Mouse (Mus musculus) limb, embryonic 11.5 days (tissue): ENCODE results near the gene Rnf5. TPM values are rescaled to one million over a fixed set of nuclear protein-coding genes. Genes with fewer than 3 reads are reported as not detected.
A peak's percentile ranks its signal among the peaks of the same experiment; 100 is the strongest.

Source experiments
- ATAC-seq: fragments of 200-750 bp; cut with Nextera tagmentation; 2 replicates; pipeline ENCODE4 v1.8.0; 2017; ENCODE audit warnings: low read depth; ENCODE audit not compliant: insufficient number of reproducible peaks, low FRiP score, low TSS enrichment
- DNase-seq: peaks from one replicate; pipeline ENCODE4 v3.0.0-alpha.2; 2015; ENCODE audit warnings: low spot score
- H3K27ac ChIP-seq: fragments of 300-500 bp; sonication (generic); replicated peaks from 2 replicates; pipeline ENCODE4 v1.5.1; 2014; ENCODE audit warnings: low read depth, mild to moderate bottlenecking, low read length
- H3K27me3 ChIP-seq: fragments of 300-500 bp; sonication (generic); 2 replicates; pipeline ENCODE4 v1.6.1; 2014; ENCODE audit warnings: mild to moderate bottlenecking, low read length, mixed read lengths; ENCODE audit not compliant: control insufficient read depth, insufficient read depth
- H3K36me3 ChIP-seq: fragments of 300-500 bp; sonication (generic); 2 replicates; pipeline ENCODE4 v1.6.1; 2014; ENCODE audit warnings: mild to moderate bottlenecking, low read length, moderate library complexity, mixed read lengths; ENCODE audit not compliant: control insufficient read depth, insufficient read depth
- H3K4me1 ChIP-seq: fragments of 300-500 bp; sonication (generic); 2 replicates; pipeline ENCODE4 v1.6.1; 2014; ENCODE audit warnings: low read length, mixed read lengths; ENCODE audit not compliant: control insufficient read depth, insufficient read depth
- H3K4me2 ChIP-seq: fragments of 300-500 bp; sonication (generic); 2 replicates; pipeline ENCODE4 v1.6.1; 2014; ENCODE audit warnings: low read depth, mild to moderate bottlenecking, moderate library complexity; ENCODE audit not compliant: severe bottlenecking
- H3K4me3 ChIP-seq: fragments of 300-500 bp; sonication (generic); 2 replicates; pipeline ENCODE4 v1.5.1; 2014; ENCODE audit warnings: low read depth, low read length
- H3K9ac ChIP-seq: fragments of 300-500 bp; sonication (generic); 2 replicates; pipeline ENCODE4 v1.6.1; 2014; ENCODE audit warnings: mild to moderate bottlenecking, low read length
- H3K9me3 ChIP-seq: fragments of 300-500 bp; sonication (generic); 2 replicates; pipeline ENCODE4 v1.6.1; 2016; ENCODE audit warnings: low read length; ENCODE audit not compliant: control insufficient read depth
- WGBS: fragments of 180-500 bp; shearing (Covaris S2); extraction: QIAGEN DNeasy Blood & Tissue Kit; methylation state at CpG from one replicate; pipeline ENCODE4 v1.1.7; 2014; 5-methylcytosine and 5-hydroxymethylcytosine counted together
- polyA plus RNA-seq: library from polyadenylated mRNA; unstranded; fragments of >200 nt; fragmentation: Nextera tagmentation; extraction: Ambion mirVana; gene quantifications from 2 replicates; pipeline ENCODE4 v1.2.1, GENCODE M21; 2014

The Rnf5 gene
- polyA plus RNA-seq, 1 experiment from 2014 or later = 111 TPM

- Histone ChIP-seq H3K27ac (no peak overlapping the region), H3K9ac (no peak overlapping the region), H3K36me3 (no peaks in the 10 kb centered on the region), H3K27me3 (no peaks in the 10 kb centered on the region), H3K4me1 (no peaks in the 10 kb centered on the region), H3K9me3 (no peaks in the 10 kb centered on the region), H3K4me3 (no peak overlapping the region), H3K4me2 (no peak overlapping the region)
- WGBS = 28% methylated on average over 5 of the region's 5 CpGs
- ATAC-seq = no peak
- DNase-seq = peak; percentile 86
Measured at GRCm38 (mm10) chr17:34555483-34555882, 48.0 kb downstream of the Rnf5 start.

Other genes with a start within 250 kb of the Rnf5 start
- gene Btnl2, start 248.9 kb downstream of the Rnf5 start, polyA plus RNA-seq = not detected in 2 replicates
- gene Btnl1, start 226.6 kb downstream of the Rnf5 start, polyA plus RNA-seq = not detected in 2 replicates
- 0.70 and 0.73 TPM in 2 replicates for gene BC051142, start 204.9 kb downstream of the Rnf5 start, polyA plus RNA-seq
- gene Btnl4, start 126.4 kb downstream of the Rnf5 start, polyA plus RNA-seq = not detected in 2 replicates
- not detected in 2 replicates for gene Btnl6, start 86.3 kb downstream of the Rnf5 start, polyA plus RNA-seq
- 5.2 and 7.7 TPM in 2 replicates for gene Notch4, start 39.4 kb downstream of the Rnf5 start, polyA plus RNA-seq
- gene Gpsm3, start 13.9 kb downstream of the Rnf5 start, polyA plus RNA-seq = 4.0 and 4.7 TPM in 2 replicates
- gene Pbx2, start 12.4 kb downstream of the Rnf5 start, polyA plus RNA-seq = 21.5 and 22.0 TPM in 2 replicates
- 1.3 and 2.7 TPM in 2 replicates for gene Ager, start 5.8 kb downstream of the Rnf5 start, polyA plus RNA-seq
- gene Agpat1, start 572 bp upstream of the Rnf5 start, polyA plus RNA-seq = 58.2 and 74.8 TPM in 2 replicates
- 2.8 and 3.5 TPM in 2 replicates for gene Egfl8, start 12.3 kb upstream of the Rnf5 start, polyA plus RNA-seq
- 24.8 and 26.1 TPM in 2 replicates for gene Ppt2, start 24.8 kb upstream of the Rnf5 start, polyA plus RNA-seq
- gene Prrt1, start 25.8 kb upstream of the Rnf5 start, polyA plus RNA-seq = 0.17 and 0.20 TPM in 2 replicates
- 13.1 and 19.3 TPM in 2 replicates for gene Fkbpl, start 41.1 kb upstream of the Rnf5 start, polyA plus RNA-seq
- 63.4 and 71.4 TPM in 2 replicates for gene Atf6b, start 43.5 kb upstream of the Rnf5 start, polyA plus RNA-seq
- gene Tnxb, start 66.8 kb upstream of the Rnf5 start, polyA plus RNA-seq = not detected in 2 replicates
- not detected in 2 replicates for gene C4b, start 140.2 kb upstream of the Rnf5 start, polyA plus RNA-seq
- not detected in 2 replicates for gene Cyp21a1, start 200.9 kb upstream of the Rnf5 start, polyA plus RNA-seq
- 20.5 and 21.2 TPM in 2 replicates for gene Stk19, start 233.3 kb upstream of the Rnf5 start, polyA plus RNA-seq
- 72.4 and 74.6 TPM in 2 replicates for gene Dxo, start 233.3 kb upstream of the Rnf5 start, polyA plus RNA-seq
- gene Skiv2l, start 246.5 kb upstream of the Rnf5 start, polyA plus RNA-seq = 43.2 and 49.0 TPM in 2 replicates
- 152 TPM in 2 replicates for gene Nelfe, start 246.7 kb upstream of the Rnf5 start, polyA plus RNA-seq